Comparison of ENCODE assay signal across 8 mouse cellular contexts in the genomic region with DNA sequence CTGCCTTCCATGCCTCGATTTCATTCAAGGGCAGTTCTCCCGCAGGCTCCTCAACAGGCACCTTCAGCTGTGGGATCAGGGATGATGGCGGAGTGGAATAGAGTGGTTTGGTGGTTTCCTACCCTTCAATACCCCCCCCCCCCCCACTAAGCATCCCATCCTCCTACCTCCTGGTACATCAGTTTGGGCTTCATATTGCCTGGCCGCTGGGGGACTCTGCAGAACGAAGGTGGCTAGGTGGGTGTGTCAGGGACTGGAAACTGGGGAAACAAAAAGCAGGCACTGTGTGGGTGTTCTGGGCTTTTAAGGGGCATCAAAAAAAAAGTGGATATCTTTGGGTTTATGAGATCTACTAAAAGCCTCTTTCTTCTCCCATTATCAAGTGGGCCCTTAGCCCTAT. TPM values are rescaled to one million over a fixed set of nuclear protein-coding genes. Genes with fewer than 3 reads are reported as not detected.
DNase-seq lines count a peak whose midpoint lies in the region; ATAC-seq lines count a peak whose summit lies in the region.

No protein-coding gene starts in this region.

- 53% methylated on average over 5 of the region's 5 CpGs for WGBS in lung, embryonic 16.5 days
- 61% methylated on average over 5 of the region's 5 CpGs for WGBS in forebrain, embryonic 10.5 days
- WGBS in intestine, embryonic 16.5 days = 57% methylated on average over 5 of the region's 5 CpGs
- WGBS in neural tube, embryonic 13.5 days = 59% methylated on average over 5 of the region's 5 CpGs

- H3K4me3 ChIP-seq in lung, embryonic 16.5 days (ENCODE audit: low read length) = peak overlapping the region; percentile 57
- H3K4me3 ChIP-seq in forebrain, embryonic 10.5 days = peak overlapping the region; percentile 56
- peak overlapping the region; percentile 57 for H3K4me3 ChIP-seq in intestine, embryonic 16.5 days (ENCODE audit: low read length)
- peak overlapping the region; percentile 59 for H3K4me3 ChIP-seq in neural tube, embryonic 13.5 days

- H3K9me3 ChIP-seq in lung, embryonic 16.5 days (ENCODE audit: control insufficient read depth, low read length) = no peaks in the 10 kb centered on the region
- no peaks in the 10 kb centered on the region for H3K9me3 ChIP-seq in forebrain, embryonic 10.5 days
- no peaks in the 10 kb centered on the region for H3K9me3 ChIP-seq in intestine, embryonic 16.5 days (ENCODE audit: control insufficient read depth, low read length)
- no peaks in the 10 kb centered on the region for H3K9me3 ChIP-seq in neural tube, embryonic 13.5 days

- H3K4me2 ChIP-seq in lung, embryonic 16.5 days (ENCODE audit: low read depth, low read length) = peak overlapping the region; percentile 88
- peak overlapping the region; percentile 86 for H3K4me2 ChIP-seq in intestine, embryonic 16.5 days (ENCODE audit: low read depth, low read length)
- H3K4me2 ChIP-seq in neural tube, embryonic 13.5 days = peak overlapping the region; percentile 83

- peak overlapping the region; percentile 70 for H3K9ac ChIP-seq in lung, embryonic 16.5 days (ENCODE audit: low read length)
- peak overlapping the region; percentile 70; the same call in 1 of the 2 replicates for H3K9ac ChIP-seq in intestine, embryonic 16.5 days (ENCODE audit: low read depth, low read length)
- H3K9ac ChIP-seq in neural tube, embryonic 13.5 days = peak overlapping the region; percentile 81

- H3K27ac ChIP-seq in lung, embryonic 16.5 days (ENCODE audit: low read length) = no peak overlapping the region
- no peak overlapping the region for H3K27ac ChIP-seq in forebrain, embryonic 10.5 days
- no peak overlapping the region for H3K27ac ChIP-seq in intestine, embryonic 16.5 days (ENCODE audit: low read length)
- H3K27ac ChIP-seq in neural tube, embryonic 13.5 days (replicated peaks) = 0 out of 2 replicates have a peak overlapping the region, but pooled peaks have one; percentile 34

- H3K27me3 ChIP-seq in lung, embryonic 16.5 days (ENCODE audit: control insufficient read depth, insufficient read depth, low read depth, low read length) = no peaks in the 10 kb centered on the region
- no peaks in the 10 kb centered on the region; the same call in 1 of the 2 replicates for H3K27me3 ChIP-seq in forebrain, embryonic 10.5 days (ENCODE audit: poor library complexity, severe bottlenecking)
- H3K27me3 ChIP-seq in intestine, embryonic 16.5 days (replicated peaks; ENCODE audit: control insufficient read depth, insufficient read depth, low read length) = no peaks in the 10 kb centered on the region
- no peaks in the 10 kb centered on the region for H3K27me3 ChIP-seq in neural tube, embryonic 13.5 days

- no peak for ATAC-seq in lung, embryonic 16.5 days (ENCODE audit: low read depth)
- ATAC-seq in intestine, embryonic 16.5 days = no peak
- ATAC-seq in neural tube, embryonic 13.5 days (ENCODE audit: low read depth) = peak; percentile 8; the same call in 1 of the 2 replicates

- no peaks in the 10 kb centered on the region; the same call in 1 of the 2 replicates for H3K36me3 ChIP-seq in lung, embryonic 16.5 days (ENCODE audit: control insufficient read depth, insufficient read depth, low read length)
- H3K36me3 ChIP-seq in forebrain, embryonic 10.5 days (replicated peaks) = peaks cover 11% of the 10 kb centered on the region; the same call in 1 of the 2 replicates
- H3K36me3 ChIP-seq in intestine, embryonic 16.5 days (ENCODE audit: control insufficient read depth, insufficient read depth, low read length) = no peaks in the 10 kb centered on the region; the same call in 1 of the 2 replicates
- H3K36me3 ChIP-seq in neural tube, embryonic 13.5 days = peaks cover 40% of the 10 kb centered on the region

- DNase-seq in lung, postnatal 36 days = no peak
- no peak for DNase-seq in forebrain, embryonic 10.5 days (ENCODE audit: extremely low spot score, low spot score)
- DNase-seq in urinary bladder, adult 2 months (ENCODE audit: low spot score) = no peak
- DNase-seq in layer of hippocampus, adult 9-11 months = no peak
- no peak for DNase-seq in layer of hippocampus, postnatal 36 days

- peaks cover 2% of the 10 kb centered on the region; the same call in 1 of the 2 replicates for H3K4me1 ChIP-seq in lung, embryonic 16.5 days (replicated peaks; ENCODE audit: control insufficient read depth, insufficient read depth, low read length)
- H3K4me1 ChIP-seq in forebrain, embryonic 10.5 days = peaks cover 20% of the 10 kb centered on the region
- peaks cover 10% of the 10 kb centered on the region; the same call in 1 of the 2 replicates for H3K4me1 ChIP-seq in intestine, embryonic 16.5 days (ENCODE audit: control insufficient read depth, insufficient read depth, low read length)
- H3K4me1 ChIP-seq in neural tube, embryonic 13.5 days (replicated peaks) = peaks cover 15% of the 10 kb centered on the region

RNA-seq across cellular contexts. Expression of a gene that starts 11.1 kb away (rescaled TPM):
- 85.6 and 95.6 TPM in 2 replicates for polyA plus RNA-seq in lung, embryonic 16.5 days (2015; fragmentation: Nextera tagmentation; extraction: Ambion mirVana)
- 41.9 and 42.0 TPM in 2 replicates for polyA plus RNA-seq in forebrain, embryonic 10.5 days (2016; fragmentation: Nextera tagmentation; extraction: Ambion mirVana)
- polyA plus RNA-seq in intestine, embryonic 16.5 days (2015; fragmentation: Nextera tagmentation; extraction: Ambion mirVana) = 65.6 and 73.0 TPM in 2 replicates
- polyA plus RNA-seq in neural tube, embryonic 13.5 days (2015; fragmentation: Nextera tagmentation; extraction: Ambion mirVana) = 123 and 128 TPM in 2 replicates
- polyA plus RNA-seq in urinary bladder, adult 2 months (2012; rRNA removed) = 85.8 and 97.5 TPM in 2 replicates
- total RNA-seq in layer of hippocampus, postnatal 36 days (2021) = 100 to 1,000 TPM; 557 to 578 TPM

RNA-seq across cellular contexts. Expression of a gene that starts 11.1 kb away (rescaled TPM):
- polyA plus RNA-seq in lung, embryonic 16.5 days (2015; fragmentation: Nextera tagmentation; extraction: Ambion mirVana) = 22.8 and 24.9 TPM in 2 replicates
- polyA plus RNA-seq in forebrain, embryonic 10.5 days (2016; fragmentation: Nextera tagmentation; extraction: Ambion mirVana) = 38.8 and 39.3 TPM in 2 replicates
- polyA plus RNA-seq in intestine, embryonic 16.5 days (2015; fragmentation: Nextera tagmentation; extraction: Ambion mirVana) = 21.5 and 21.8 TPM in 2 replicates
- 30.9 and 31.9 TPM in 2 replicates for polyA plus RNA-seq in neural tube, embryonic 13.5 days (2015; fragmentation: Nextera tagmentation; extraction: Ambion mirVana)
- polyA plus RNA-seq in urinary bladder, adult 2 months (2012; rRNA removed) = 16.7 and 17.1 TPM in 2 replicates
- 10 to 100 TPM; 27.2 to 28.8 TPM for total RNA-seq in layer of hippocampus, postnatal 36 days (2021)

RNA-seq across cellular contexts. Expression of a gene that starts 18.9 kb away (rescaled TPM):
- polyA plus RNA-seq in lung, embryonic 16.5 days (2015; fragmentation: Nextera tagmentation; extraction: Ambion mirVana) = 0.72 and 1.1 TPM in 2 replicates
- 0.41 and 0.63 TPM in 2 replicates for polyA plus RNA-seq in forebrain, embryonic 10.5 days (2016; fragmentation: Nextera tagmentation; extraction: Ambion mirVana)
- 0.26 and 0.49 TPM in 2 replicates for polyA plus RNA-seq in intestine, embryonic 16.5 days (2015; fragmentation: Nextera tagmentation; extraction: Ambion mirVana)
- 0.39 and 0.71 TPM in 2 replicates for polyA plus RNA-seq in neural tube, embryonic 13.5 days (2015; fragmentation: Nextera tagmentation; extraction: Ambion mirVana)
- polyA plus RNA-seq in urinary bladder, adult 2 months (2012; rRNA removed) = 1.4 and 1.7 TPM in 2 replicates
- not detected for total RNA-seq in layer of hippocampus, postnatal 36 days (2021)

RNA-seq across cellular contexts. Expression of a gene that starts 42.8 kb away (rescaled TPM):
- 13.0 and 13.6 TPM in 2 replicates for polyA plus RNA-seq in lung, embryonic 16.5 days (2015; fragmentation: Nextera tagmentation; extraction: Ambion mirVana)
- 3.1 TPM in 2 replicates for polyA plus RNA-seq in forebrain, embryonic 10.5 days (2016; fragmentation: Nextera tagmentation; extraction: Ambion mirVana)
- polyA plus RNA-seq in intestine, embryonic 16.5 days (2015; fragmentation: Nextera tagmentation; extraction: Ambion mirVana) = 2.2 and 2.6 TPM in 2 replicates
- 1.9 TPM in 2 replicates for polyA plus RNA-seq in neural tube, embryonic 13.5 days (2015; fragmentation: Nextera tagmentation; extraction: Ambion mirVana)
- polyA plus RNA-seq in urinary bladder, adult 2 months (2012; rRNA removed) = 4.6 and 4.9 TPM in 2 replicates
- under 1 TPM; 0.15 to 0.40 TPM for total RNA-seq in layer of hippocampus, postnatal 36 days (2021)

RNA-seq across cellular contexts. Expression of a gene that starts 49.4 kb away (rescaled TPM):
- 89.4 and 93.0 TPM in 2 replicates for polyA plus RNA-seq in lung, embryonic 16.5 days (2015; fragmentation: Nextera tagmentation; extraction: Ambion mirVana)
- polyA plus RNA-seq in forebrain, embryonic 10.5 days (2016; fragmentation: Nextera tagmentation; extraction: Ambion mirVana) = 73.3 and 78.8 TPM in 2 replicates
- 58.5 and 60.3 TPM in 2 replicates for polyA plus RNA-seq in intestine, embryonic 16.5 days (2015; fragmentation: Nextera tagmentation; extraction: Ambion mirVana)
- 59.6 and 66.2 TPM in 2 replicates for polyA plus RNA-seq in neural tube, embryonic 13.5 days (2015; fragmentation: Nextera tagmentation; extraction: Ambion mirVana)
- 78.4 and 96.7 TPM in 2 replicates for polyA plus RNA-seq in urinary bladder, adult 2 months (2012; rRNA removed)
- 100 to 1,000 TPM in 1 of 2 experiments, 10 to 100 TPM in 1; 97.7 to 102 TPM for total RNA-seq in layer of hippocampus, postnatal 36 days (2021)
